Mouse (Mus musculus): Measurements from ENCODE around the gene Hnrnpa1.
"Not testable (repeated sequence)": the region's sequence is repeated elsewhere in the genome, so short reads cannot be mapped to it uniquely, and the experiment has no call there.

DNA sequence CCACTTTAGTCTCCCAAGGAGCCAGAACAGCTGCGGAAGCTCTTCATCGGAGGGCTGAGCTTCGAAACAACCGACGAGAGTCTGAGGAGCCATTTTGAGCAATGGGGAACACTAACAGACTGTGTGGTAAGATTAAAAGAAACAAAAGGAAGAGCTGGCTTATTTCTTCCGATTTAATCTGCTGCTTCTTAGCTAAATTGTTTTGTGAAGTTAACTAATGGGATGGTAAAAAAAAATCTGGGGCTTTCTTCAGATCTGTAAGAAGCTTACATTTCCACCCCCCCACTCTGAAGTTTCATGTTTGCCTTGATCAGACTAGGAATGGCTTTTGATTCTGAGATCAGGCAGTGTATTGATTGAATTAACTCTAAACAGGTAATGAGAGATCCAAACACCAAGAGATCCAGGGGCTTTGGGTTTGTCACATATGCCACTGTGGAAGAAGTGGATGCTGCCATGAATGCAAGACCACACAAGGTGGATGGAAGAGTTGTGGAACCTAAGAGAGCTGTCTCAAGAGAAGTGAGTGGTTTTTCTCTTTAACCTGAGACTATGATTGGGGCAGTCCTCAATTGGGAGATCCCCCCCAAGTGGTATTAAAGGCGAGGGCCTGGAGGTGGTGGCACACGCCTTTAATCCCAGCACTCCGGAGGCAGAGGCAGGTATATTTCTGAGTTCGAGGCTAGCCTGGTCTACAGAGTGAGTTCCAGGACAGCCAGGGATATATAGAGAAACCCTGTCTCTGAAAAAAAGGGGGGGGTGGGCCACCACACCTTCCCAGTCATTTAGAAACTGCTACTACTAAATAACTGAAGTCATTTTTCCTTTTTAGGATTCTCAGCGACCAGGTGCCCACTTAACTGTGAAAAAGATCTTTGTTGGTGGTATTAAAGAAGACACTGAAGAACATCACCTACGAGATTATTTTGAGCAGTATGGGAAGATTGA lies 1.1 kb downstream of the Hnrnpa1 start:
- TF ChIP-seq CTCF (IDR thresholded peaks at IDR 0.05; ENCODE audit: borderline replicate concordance, extremely low read depth, insufficient read depth, insufficient read length); POLR2A (IDR thresholded peaks at IDR 0.05; ENCODE audit: borderline replicate concordance, extremely low read depth, insufficient read depth, insufficient read length, poor library complexity, severe bottlenecking): not testable (repeated sequence)
